Mouse (Mus musculus) mouse trophoblast stem cell (cell line): ENCODE measurements around the gene Tmem107.

Experiments used
- in situ Hi-C, 2 experiments: fragments of 300-500 bp; cut with MseI, MboI; formaldehyde crosslinking; loops; 2 replicates in 1 of 2; 3 replicates in 1 of 2; pipeline ENCODE4 v1.15.1; 2025

Gene Tmem107

DNA sequence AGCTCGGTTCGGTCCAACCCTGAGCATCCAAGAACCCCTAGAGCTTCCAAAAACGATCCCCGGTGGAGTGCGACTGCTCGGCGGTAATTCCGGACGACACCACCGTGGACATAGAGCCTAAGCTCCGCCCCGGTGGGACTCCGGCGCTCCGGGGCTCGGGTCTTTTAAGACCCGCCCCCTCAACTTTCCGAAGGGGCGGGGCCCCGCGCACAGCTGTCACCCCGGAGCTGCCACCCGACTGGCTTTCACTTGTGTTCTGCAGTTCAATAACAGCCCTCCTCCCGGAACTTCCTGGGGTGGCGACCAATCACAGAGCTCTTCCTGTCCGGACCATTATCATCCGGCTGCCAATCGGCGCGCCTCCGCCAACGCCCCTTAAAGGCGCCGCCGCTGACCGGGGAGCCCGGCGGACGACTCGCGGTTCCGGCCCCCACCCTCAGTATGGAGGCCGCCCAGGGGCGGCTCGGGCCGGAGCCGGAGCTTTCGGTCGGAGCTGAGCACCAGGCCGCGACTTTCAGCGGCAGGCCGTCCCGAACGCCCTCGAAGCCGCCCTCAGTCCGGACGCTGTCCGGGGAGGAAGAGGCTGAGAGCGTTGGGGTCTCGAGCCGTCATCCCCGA is 11.1 kb upstream of the Tmem107 start, which contains the start of gene Borcs6:
Borcs6 (plus strand) TSS at position 361 of the 618 bp plus-strand sequence.
- in situ Hi-C loops: no loop called here

DNA sequence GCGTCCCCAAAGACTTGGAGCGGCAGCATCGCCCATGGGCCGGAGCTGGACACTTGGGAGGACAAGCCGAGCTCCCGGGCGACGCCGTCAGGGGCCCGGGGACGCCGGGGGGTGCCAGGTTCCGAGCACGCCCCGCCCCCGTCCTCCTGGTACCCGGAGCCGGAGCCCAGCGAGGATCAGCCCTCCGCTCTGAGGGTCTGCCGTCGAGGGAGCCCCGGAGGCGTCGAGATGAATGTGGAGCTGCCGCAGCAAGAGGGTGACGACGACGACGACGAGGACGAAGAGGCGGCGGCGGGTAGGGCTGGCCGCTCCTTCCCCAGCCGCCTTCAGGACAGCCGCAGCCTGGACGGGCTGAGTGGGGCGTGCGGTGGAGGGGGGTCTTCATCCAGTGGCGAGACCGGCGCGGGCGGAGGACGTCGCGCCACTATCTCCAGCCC is 10.6 kb upstream of the Tmem107 start:
- in situ Hi-C loops: loop anchor here in 1 of 2 experiments (5.0 kb wide), 1 partner anchor 62 kb away; the partner anchor contains the start of genes 9130213A22Rik and Hes7

DNA sequence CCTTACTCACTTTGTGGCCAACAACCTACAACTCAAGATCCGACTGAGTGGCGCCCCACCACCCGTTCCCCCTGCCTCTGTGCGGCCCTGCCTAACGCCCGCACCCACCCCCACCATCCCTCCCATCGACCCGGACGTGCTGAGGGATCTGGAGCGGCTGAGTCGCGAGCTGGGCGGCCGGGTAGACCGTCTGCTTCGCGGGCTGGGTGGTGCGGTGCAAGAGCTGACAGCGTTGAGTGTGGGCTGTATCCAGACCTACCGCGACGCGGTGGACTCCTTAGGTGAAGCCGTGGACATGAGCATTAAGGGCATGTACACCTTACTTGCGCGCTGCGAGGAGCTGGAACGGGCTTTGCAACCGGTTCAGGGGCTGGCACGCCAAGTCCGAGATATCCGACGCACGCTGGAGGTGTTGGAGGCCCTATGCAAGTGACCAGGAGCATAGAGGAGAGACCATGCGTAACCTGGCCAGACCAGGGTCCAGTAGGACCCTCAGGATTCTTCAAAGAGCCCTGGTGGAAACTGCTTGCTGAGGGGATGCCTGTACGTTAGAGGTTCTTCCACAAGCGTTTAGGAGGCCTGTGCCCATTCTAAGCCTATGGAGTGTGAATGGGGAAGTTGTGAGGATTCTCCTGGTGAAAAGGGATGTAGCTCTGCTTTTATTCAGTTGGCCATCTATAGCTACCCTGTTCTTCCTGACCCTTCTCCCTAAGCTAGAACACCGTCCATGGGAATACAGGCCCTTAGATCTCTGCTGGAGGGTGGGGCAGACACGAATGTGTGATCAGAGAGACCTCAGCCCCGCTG is 10.0 kb upstream of the Tmem107 start:
- in situ Hi-C loops: loop anchor here in 1 of 2 experiments (5.0 kb wide), 1 partner anchor 62 kb away; the partner anchor contains the start of genes 9130213A22Rik and Hes7

DNA sequence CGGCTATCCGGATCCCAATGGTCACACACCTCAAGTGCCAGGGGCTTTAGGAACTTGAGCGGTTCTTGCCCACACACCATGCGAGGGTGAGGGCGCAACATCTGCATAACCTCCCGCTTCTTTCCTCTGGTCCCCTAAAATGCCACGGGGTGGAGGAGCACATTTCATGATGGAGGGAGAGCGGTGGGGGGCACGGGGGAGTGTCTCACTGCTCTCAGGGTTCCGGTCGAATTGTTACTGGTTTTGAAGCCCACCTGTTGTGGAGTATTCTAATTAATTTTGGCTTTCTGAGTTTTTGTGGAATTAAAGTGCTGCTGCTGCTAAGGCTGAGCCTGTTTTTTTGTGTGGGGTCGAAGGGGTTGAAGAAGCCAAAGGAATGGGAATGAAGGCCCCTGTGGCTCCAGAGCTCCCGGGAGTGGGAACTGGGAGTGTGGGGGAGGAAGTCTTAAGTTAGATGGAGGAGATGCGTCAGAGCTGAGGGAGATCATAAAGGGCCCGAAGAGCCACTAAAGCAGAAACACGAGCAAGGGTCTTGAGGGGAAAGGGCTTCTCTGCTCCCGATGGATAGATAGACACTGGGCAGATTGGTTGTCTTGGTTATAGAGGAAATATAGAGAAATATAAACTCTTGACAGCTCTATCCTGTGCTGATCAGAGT is 9.2 kb upstream of the Tmem107 start:
- in situ Hi-C loops: loop anchor here in 1 of 2 experiments (5.0 kb wide), 1 partner anchor 61 kb away; the partner anchor contains the start of genes 9130213A22Rik and Hes7

DNA sequence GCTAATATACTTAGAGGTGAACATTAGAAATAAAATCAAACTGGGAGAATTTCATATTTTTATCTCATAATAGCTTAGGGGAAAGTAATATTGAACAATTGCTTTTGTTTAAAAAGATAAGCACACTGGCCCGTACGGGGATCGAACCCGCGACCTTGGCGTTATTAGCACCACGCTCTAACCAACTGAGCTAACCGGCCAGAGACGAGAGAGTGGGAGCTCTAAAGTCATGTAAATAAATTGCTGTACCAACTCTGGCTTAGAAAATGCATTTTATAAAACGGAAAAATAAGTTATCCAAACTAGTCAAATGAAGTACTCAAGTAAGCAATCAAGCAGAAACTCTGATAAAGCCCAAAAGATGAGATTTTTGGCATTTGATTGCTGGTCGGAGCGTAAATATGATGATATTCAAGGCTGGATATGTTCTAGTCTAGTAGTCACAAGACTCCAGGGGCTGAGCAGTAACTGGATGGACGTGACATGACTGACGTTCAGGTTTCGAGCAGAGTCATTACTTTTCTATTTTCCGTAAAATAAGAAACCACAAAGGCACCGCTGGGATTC is 8.3 kb upstream of the Tmem107 start:
- in situ Hi-C loops: loop anchor here in 1 of 2 experiments (5.0 kb wide), 1 partner anchor 60 kb away; the partner anchor contains the start of genes 9130213A22Rik and Hes7

DNA sequence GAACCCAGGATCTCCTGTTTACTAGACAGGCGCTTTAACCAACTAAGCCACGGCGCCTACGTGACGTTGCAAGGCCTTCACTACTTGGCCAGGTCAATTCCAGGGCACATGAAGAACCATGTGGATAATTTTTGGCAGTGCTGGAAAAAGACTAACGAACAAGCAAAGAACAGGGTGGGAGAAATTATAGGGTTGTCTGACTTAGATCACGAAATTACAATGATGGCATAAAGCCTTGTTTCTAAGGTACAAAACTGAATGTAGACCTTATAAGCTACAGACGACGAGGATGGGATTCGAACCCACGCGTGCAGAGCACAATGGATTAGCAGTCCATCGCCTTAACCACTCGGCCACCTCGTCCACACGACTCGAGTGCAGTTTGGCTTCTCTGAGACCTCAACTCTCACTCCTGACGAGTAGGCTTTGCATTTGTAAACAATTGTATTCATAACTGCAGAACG is 7.8 kb upstream of the Tmem107 start:
- in situ Hi-C loops: loop anchor here in 1 of 2 experiments (5.0 kb wide), 1 partner anchor 60 kb away; the partner anchor contains the start of genes 9130213A22Rik and Hes7

DNA sequence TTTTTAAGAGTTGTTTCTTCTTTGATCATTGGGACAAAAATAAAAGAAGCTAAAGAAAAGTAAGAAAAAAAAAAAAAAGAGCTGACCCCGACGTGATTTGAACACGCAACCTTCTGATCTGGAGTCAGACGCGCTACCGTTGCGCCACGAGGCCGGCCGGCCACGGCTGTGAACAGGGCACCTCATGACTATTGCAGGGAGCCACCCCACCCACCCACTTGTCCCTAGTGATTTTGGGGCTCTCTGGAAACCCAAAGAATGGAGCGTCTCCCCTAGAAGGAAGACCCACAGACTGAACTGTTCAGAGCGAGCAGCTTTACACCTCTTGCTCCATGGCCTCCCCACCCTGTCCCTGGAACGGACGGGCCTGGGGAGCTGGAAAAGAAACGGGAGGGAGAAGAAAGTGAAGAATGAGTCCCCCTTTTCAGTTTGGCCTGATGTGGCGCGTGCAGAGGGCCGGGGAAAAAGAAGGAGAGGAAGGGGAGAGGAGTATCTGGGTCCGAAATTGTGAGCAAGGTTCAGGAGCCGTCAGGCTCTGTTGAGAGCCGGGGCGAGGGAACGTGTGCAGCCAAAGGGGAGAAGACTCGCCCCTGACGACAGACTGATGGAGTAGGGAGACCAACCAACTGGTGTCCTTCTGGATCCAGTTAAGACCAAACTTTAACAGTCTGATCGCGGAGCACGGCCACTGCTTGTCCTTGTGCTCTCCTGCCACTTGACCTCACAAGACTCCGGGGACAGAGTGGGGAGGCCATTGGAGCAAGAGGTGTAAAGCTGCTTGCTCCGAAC is 7.0 kb upstream of the Tmem107 start:
- in situ Hi-C loops: loop anchor here in 1 of 2 experiments (5.0 kb wide), 1 partner anchor 59 kb away; the partner anchor contains the start of genes 9130213A22Rik and Hes7

DNA sequence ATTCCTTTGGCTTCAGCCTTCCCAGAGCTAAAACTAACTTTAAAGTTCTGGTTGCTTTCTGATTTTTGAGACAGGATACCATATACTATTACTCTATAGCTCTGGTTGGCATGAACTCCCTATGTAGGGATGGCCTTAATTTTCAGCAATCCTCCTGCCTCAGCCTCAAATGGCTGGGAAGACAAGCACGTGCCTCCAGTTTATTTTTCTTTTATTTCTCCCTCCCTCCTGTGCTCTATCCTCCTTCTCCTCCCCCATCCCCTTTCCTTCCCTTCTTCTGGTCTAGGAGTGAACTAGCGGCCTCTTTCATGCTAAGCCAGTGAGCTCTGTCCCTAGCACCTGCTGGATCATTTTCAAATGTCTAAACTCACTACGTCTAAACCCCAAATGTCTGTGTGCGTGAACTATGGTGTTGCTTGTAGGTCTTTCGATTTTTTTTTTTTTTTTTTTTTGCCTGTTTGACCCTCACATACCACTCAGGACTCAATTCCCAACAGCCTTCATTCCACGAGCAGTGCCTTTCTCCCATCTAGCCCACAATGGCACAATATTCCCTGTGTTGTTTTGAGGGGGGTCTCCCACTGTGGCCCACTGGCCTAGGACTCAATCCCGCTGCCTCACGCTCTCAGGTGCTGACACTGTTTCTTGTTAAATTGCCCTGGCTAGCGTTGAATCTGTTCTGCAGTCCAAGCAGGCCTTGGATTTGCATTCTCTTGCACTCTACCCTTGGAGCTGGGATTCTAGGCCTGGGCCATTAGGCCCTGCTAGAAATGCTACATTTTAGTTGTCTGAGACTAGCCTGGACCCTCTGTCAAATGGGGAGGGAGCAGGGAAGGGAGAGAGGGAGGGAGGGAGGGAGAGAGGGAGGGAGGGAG is 6.1 kb upstream of the Tmem107 start:
- in situ Hi-C loops: loop anchor here (5.0 kb wide), 1 partner anchor 58 kb away; the partner anchor contains the start of genes 9130213A22Rik (in 2 of the 2) and Hes7 (in 2 of the 2)

DNA sequence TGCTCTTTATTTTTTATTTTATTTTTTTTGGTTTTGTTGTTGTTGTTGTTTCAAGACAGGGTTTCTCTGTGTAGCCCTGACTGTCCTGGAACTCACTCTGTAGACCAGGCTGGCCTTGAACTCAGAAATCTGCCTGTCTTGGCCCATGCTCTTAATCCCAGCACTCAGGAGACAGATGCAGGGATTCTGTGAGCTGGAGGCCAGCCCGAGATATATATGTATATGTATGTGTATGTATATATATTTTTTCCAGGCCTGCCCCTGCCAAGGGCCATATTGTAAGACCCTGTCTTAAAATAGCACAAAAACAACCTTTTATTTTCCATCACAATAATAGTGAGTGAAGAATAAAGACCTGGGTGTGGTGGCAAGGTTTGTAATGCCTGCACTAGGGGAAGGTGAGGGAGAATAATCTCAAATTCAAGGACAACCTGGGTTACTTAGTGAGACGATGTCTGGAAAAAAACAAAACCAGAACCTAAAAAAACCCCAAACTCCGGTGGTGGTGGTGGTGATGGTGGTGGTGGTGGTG is 5.1 kb upstream of the Tmem107 start:
- in situ Hi-C loops: loop anchor here in 1 of 2 experiments (5.0 kb wide), 1 partner anchor 57 kb away; the partner anchor contains the start of genes 9130213A22Rik and Hes7

DNA sequence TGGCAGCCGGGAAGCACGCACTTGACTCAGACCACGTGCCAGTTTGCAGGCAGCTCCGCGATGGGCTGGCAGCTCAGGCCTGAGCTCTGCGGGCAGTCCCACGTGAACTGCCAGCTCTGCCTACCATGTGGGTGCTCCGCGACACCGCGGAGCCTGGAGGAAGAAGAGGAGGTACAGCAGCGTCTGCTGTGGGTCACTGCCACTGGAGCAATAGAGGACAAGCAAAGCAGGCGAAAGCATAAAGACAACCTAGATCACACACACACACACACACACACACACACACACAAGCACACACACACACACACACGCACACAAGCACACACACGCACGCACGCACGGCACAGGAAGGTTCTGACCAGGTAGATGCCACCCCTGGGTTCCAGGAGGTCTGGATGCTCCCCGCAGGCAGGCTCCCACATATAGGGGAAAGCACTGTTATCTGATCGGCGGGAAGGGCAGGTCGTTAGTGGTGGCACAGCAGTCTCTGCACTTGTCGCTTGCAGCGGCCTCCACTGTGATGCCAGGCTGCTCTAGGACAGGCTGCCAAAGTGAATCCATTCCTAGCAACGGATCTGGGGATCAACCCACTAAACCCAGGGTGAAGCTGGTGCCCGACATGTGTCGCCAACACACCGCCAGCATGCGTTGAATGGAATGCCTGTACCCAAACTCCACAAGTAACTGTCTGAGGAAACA is 4.3 kb upstream of the Tmem107 start:
- in situ Hi-C loops: loop anchor here in 1 of 2 experiments (5.0 kb wide), 1 partner anchor 56 kb away; the partner anchor contains the start of genes 9130213A22Rik and Hes7

DNA sequence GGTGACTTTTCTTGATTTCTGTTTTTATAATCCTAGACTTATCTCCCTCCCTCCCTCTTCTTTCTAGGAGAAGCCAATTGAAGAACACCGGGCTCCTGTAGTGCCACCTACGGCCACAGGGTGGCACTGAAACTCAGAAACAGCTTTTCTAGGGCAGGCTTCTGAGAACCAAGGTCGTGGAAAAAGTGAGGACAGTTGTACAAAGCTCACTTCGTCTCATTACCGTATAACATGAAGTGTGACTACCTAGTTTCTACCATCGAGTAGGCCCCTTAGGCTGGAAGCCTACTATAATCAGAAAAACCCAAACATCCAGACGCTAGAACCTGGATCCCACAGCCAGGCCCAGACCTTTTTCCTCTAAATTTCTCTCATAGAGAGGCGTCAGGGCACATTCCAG is 3.6 kb upstream of the Tmem107 start:
- in situ Hi-C loops: loop anchor here in 1 of 2 experiments (5.0 kb wide), 1 partner anchor 55 kb away; the partner anchor contains the start of genes 9130213A22Rik and Hes7

DNA sequence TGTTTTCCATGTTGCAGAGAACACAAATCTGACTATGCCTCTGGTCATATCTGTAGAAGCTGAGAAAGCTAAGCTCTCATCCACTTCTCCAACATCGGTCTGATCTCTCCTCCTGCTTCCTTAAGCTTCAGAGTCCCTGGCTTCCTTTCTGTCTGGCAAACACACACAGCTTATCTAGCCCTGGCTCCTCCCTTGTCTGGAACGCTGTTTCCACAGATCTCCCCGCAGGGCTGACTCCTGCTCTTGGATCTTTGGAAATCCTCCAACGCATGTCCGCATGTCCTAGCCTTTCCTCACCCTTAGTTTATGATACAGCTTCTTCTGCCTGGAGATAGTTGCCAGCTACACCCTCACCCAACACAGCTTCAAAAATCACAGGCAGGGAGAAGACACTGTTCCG is 3.0 kb upstream of the Tmem107 start:
- in situ Hi-C loops: loop anchor here in 1 of 2 experiments (5.0 kb wide), 1 partner anchor 55 kb away; the partner anchor contains the start of genes 9130213A22Rik and Hes7

DNA sequence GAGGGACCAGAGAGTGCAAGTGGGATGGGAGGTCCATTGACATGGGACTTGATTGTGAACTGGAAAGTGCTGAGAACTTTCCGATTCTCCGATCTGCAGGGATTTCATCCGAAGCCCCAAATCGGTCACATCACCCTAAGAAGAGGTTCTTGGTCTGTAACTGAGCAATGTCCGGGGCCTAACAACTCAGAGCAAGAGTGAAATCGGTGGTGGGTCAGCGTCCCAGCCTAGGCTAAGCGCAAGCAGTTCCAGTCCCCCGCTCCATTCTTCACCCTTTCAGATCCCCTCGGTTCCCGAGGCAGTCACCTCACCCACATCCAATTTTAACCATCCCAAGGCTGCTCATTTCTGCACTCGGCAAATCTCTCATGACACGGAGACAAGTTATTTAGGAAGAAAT is 513 bp upstream of the Tmem107 start:
- in situ Hi-C loops: no loop called here

DNA sequence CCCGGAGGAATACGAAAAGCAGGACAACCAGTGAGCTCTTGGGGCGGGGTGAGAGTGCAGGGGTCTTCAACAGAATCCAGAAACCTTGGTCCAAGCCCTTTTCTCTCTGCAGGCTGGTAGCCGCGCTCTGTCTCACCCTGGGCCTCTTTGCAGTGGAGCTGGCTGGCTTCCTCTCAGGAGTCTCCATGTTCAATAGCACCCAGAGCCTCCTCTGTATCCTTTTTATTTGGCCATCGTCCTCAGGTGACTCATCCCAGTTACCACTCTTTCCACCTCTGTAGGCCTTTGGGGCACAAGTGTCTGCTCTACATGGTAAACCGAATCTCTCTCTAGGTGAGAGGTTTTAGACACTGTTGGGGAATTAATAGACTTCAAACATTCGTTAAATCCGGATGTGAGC is 656 bp downstream of the Tmem107 start:
- in situ Hi-C loops: no loop called here

DNA sequence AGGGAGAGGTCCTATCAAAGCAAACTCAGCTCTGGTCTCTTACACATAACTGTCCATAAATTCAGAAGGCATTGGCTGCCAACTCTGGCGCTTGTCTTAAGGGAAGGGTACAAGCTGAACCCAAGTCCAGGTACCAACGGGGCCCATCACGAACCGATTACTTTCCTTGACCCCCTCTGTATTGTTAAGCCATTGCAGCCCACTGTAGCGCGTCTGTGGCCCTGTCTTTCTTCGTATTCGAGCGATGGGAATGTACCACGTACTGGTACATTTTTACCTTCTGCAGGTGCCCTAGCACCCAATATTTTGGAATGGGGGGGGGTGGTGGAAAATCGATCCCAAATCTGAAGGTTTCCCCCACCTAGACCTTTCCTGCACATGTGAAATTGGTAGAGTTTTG is 1.6 kb downstream of the Tmem107 start:
- in situ Hi-C loops: no loop called here

DNA sequence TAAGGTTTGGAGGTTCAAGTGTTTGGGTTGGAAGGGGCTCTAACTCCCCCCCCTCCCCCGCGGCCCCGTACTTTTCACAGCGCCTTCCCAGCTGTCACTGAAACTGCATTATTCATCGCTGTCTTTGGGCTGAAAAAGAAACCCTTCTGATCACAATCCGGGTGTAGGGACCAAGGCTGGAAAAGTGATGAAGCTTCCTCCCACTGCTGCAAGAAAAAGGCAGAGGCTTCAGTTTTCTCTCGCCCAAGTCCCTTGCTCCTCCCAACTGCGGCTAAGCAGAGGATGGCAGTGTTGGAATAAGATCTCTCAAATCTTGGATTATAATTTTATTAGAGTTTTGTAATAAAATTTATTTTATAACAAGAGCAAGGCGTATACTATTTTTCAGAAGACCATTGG is 2.1 kb downstream of the Tmem107 start:
- in situ Hi-C loops: no loop called here

DNA sequence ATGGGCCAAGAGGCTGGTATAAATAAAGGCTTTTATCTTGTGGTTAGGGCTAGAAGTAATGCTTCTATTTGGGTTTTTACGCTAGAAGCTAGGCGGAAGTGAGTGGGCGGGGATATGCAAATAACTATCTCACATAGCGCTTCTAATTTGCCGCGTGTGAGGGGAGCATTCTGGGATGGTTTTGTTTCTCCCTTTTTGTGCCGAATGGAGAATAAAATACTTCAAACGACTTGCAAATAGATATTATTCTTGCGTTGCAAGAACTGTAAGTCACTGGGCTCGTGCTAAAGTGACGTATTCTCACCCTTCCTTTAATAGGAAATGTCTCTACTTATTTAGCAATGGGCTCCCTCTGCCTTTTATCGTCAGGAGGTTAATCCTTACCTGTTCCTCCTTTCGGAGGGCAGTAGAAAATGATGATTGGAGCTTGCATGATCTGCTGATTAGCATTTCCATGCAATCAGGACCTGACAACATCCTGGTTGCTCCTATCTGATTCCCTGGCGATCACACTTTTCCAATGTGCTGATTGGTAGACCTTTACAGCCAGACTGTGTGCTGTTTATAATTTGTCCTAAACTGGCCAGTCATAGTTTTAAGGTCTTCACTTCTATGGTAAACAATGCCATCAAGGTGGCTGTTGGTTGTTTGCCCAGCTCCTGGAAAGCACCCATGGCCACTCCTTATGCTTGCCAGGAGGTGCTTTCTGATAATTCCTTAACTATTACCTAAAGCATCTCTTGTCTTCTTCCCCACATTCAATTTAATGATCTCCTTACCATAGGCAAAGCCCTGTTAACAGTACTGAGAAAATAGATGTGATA is 2.7 kb downstream of the Tmem107 start:
- in situ Hi-C loops: no loop called here
